Mouse (Mus musculus): Measurements from ENCODE around the gene Tmem184a. TPM values are rescaled to one million over a fixed set of nuclear protein-coding genes. Genes with fewer than 3 reads are reported as not detected.

Gene Tmem184a
- polyA plus RNA-seq, 1 experiment from 2014 or later, result 0.18 TPM

DNA sequence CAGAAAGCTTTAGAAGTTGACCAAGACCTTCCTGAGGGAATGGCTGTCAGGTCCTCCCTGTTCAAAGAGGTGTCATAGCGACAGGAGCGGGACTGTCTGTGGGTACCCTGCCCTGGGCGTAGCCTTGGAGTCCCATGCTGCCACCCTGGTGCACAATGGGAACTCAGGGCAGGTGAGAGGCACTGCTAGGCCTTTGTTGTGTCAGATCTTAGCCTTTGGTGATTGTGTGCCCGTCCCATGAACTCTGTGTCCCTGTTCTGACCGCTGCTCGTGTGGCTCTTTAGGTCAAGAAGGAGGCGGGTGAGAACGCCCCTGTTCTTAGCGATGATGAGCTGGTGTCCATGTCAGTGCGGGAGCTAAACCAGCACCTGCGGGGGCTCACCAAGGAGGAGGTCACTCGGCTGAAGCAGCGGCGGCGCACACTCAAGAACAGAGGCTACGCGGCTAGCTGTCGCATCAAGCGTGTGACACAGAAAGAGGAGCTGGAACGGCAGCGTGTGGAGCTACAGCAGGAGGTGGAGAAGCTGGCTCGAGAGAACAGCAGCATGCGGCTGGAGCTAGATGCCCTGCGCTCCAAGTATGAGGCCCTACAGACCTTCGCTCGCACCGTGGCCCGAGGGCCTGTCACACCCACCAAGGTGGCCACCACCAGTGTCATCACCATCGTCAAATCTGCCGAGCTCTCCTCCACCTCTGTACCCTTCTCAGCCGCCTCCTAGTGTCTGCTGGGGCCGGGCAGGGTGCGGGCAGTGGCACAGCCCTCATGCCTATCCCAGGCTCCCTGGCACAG, 19.7 kb downstream of the Tmem184a start:
- Histone ChIP-seq H3K27ac (0 out of 2 replicates have a peak overlapping the region, but pooled peaks have one; percentile 29), H3K27me3 (no peaks in the 10 kb centered on the region), H3K36me3 (peaks cover 33% of the 10 kb centered on the region), H3K4me3 (no peak overlapping the region), H3K4me2 (no peak overlapping the region), H3K9ac (no peak overlapping the region), H3K9me3 (replicated peaks) (no peaks in the 10 kb centered on the region), H3K4me1 (replicated peaks) (peaks cover 74% of the 10 kb centered on the region)
- 90% methylated on average over 33 of the region's 33 CpGs for WGBS
- no peak for ATAC-seq (replicated peaks; ENCODE audit: insufficient number of reproducible peaks, insufficient read depth, low FRiP score, low read depth)

GRCm38 (mm10) chr5:139799041-139799440, 20.7 kb downstream of the Tmem184a start:
- 87% methylated on average over 9 of the region's 9 CpGs for WGBS
- Histone ChIP-seq H3K36me3 (peaks cover 33% of the 10 kb centered on the region), H3K9me3 (replicated peaks) (no peaks in the 10 kb centered on the region), H3K4me3 (no peak overlapping the region), H3K4me1 (replicated peaks) (peaks cover 76% of the 10 kb centered on the region), H3K27me3 (no peaks in the 10 kb centered on the region), H3K4me2 (no peak overlapping the region), H3K27ac (peak overlapping the region; percentile 94; the same call in 1 of the 2 replicates), H3K9ac (no peak overlapping the region)
- no peak for ATAC-seq (replicated peaks; ENCODE audit: insufficient number of reproducible peaks, insufficient read depth, low FRiP score, low read depth)

DNA sequence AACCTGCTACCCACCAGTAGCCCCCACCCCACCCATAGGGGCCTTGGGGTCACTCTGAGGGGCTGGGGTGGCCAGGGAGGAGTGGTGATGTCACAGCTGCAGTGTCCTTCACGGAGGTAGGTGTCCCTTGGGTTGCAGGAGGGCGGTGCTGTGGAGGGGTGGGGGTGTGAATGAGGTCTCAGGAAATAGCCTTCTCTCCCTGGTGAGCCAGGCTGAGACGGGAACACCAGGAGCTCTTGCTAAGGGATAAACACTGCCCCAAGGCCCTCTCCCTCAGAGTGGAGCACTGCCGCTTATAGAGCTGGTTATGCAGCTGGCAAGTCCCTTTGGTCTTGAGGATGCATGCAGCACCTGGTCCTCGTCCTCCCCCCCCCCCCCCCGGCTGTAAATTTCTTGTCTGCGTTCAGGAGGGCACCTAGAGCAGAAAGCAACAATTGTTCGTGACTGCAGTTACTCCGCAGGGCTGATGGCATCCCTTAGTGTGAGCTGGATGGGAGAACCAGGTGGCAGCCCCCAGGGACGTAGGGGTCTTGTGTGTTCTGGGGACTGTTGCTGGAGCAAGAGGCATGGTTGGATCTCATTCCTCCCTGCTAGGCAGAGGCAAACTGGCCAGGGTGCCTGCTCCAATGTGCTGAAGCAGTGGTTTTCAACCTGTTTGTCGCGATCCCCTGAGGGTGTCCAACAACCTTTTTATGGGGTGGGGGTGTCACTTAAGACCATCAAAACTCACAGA, 21.4 kb downstream of the Tmem184a start:
- no peaks in the 10 kb centered on the region for H3K27me3 ChIP-seq
- H3K4me3 ChIP-seq, result peak overlapping the region; percentile 28
- peaks cover 75% of the 10 kb centered on the region for H3K4me1 ChIP-seq (replicated peaks)
- peak overlapping the region; percentile 94 for H3K27ac ChIP-seq
- H3K36me3 ChIP-seq, result peaks cover 33% of the 10 kb centered on the region
- no peaks in the 10 kb centered on the region for H3K9me3 ChIP-seq (replicated peaks)
- H3K4me2 ChIP-seq, result peak overlapping the region; percentile 67
- 42% methylated on average over 12 of the region's 12 CpGs for WGBS
- H3K9ac ChIP-seq, result peak overlapping the region; percentile 46
- ATAC-seq (replicated peaks; ENCODE audit: insufficient number of reproducible peaks, insufficient read depth, low FRiP score, low read depth), result peak; percentile 7

- H3K4me3 ChIP-seq, result peak overlapping the region; percentile 36
- 21% methylated on average over 11 of the region's 11 CpGs for WGBS
- peak overlapping the region; percentile 46 for H3K9ac ChIP-seq
- no peaks in the 10 kb centered on the region for H3K9me3 ChIP-seq (replicated peaks)
- H3K4me2 ChIP-seq, result peak overlapping the region; percentile 67
- peak; percentile 56 for ATAC-seq (replicated peaks; ENCODE audit: insufficient number of reproducible peaks, insufficient read depth, low FRiP score, low read depth)
- no peaks in the 10 kb centered on the region for H3K27me3 ChIP-seq
- H3K4me1 ChIP-seq (replicated peaks), result peaks cover 76% of the 10 kb centered on the region
- peaks cover 33% of the 10 kb centered on the region for H3K36me3 ChIP-seq
- H3K27ac ChIP-seq, result peak overlapping the region; percentile 94
Measured at GRCm38 (mm10) chr5:139797473-139798167, 22.1 kb downstream of the Tmem184a start.

GRCm38 (mm10) chr5:139796900-139797299, 22.8 kb downstream of the Tmem184a start:
- WGBS, result 9% methylated on average over 13 of the region's 13 CpGs
- Histone ChIP-seq H3K27ac (peak overlapping the region; percentile 94), H3K4me1 (replicated peaks) (peaks cover 83% of the 10 kb centered on the region), H3K9me3 (replicated peaks) (no peaks in the 10 kb centered on the region), H3K36me3 (peaks cover 29% of the 10 kb centered on the region), H3K4me3 (peak overlapping the region; percentile 36), H3K27me3 (no peaks in the 10 kb centered on the region), H3K4me2 (peak overlapping the region; percentile 67), H3K9ac (peak overlapping the region; percentile 55)
- ATAC-seq (replicated peaks; ENCODE audit: insufficient number of reproducible peaks, insufficient read depth, low FRiP score, low read depth), result peak; percentile 81

DNA sequence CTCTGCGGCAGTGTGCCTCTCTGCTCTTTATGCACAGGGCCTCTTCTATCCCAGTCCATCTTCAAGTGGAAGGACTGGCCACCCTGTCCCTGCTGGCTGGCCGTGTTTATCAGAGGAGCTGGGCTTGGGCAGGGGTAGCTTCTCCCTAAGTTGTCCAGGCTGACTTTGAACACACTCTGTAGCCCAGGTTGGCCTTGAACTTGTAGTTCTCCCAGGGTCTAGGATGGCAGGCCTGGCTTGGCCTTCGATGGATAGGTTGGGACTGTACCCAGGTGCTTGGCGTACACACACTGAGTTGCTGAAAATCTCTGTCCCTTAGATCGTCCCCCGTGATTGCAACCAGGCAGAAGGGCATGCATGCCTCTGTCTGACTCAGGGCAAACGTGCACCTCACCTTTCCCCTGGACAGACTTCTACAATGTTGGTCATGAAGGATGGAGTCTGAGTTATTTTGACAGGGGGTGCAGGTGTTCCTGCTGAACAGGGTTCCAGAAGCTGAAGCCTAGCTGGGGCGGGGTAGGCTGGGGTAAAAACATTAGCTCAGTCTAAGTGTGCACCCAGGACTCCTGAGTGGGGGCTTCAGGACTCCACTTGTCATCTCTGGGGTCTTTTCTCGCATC, 23.6 kb downstream of the Tmem184a start:
- H3K27ac ChIP-seq, result peak overlapping the region; percentile 94
- peak overlapping the region; percentile 55; the same call in 1 of the 2 replicates for H3K9ac ChIP-seq
- peaks cover 22% of the 10 kb centered on the region for H3K36me3 ChIP-seq
- H3K9me3 ChIP-seq (replicated peaks), result no peaks in the 10 kb centered on the region
- peak overlapping the region; percentile 67 for H3K4me2 ChIP-seq
- peaks cover 82% of the 10 kb centered on the region for H3K4me1 ChIP-seq (replicated peaks)
- 66% methylated on average over 9 of the region's 9 CpGs for WGBS
- peak overlapping the region; percentile 36; the same call in 1 of the 2 replicates for H3K4me3 ChIP-seq
- no peaks in the 10 kb centered on the region for H3K27me3 ChIP-seq
- ATAC-seq (replicated peaks; ENCODE audit: insufficient number of reproducible peaks, insufficient read depth, low FRiP score, low read depth), result no peak

DNA sequence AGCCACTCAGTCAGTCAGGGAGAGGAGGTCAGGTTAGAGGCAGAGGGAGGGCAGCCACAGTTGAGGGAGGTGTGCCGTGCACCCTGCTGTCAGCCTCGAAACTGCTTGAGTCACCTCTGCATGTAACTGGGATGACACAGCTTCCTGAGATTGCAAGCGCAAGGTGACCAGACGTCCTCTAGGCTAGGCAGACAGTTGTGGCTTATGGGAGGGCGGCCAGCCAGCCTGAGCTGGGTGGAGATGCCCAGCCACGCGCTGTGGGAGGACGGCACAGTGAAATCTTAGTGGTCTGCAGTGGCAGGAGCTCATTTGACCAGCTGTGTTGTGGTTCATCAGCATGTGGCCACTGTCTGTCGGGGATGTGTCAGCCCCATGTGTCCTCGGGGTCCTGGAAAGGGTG, 24.8 kb downstream of the Tmem184a start:
- WGBS, result 35% methylated on average over 10 of the region's 10 CpGs
- H3K9ac ChIP-seq, result 0 out of 2 replicates have a peak overlapping the region, but pooled peaks have one; percentile 16
- ATAC-seq (replicated peaks; ENCODE audit: insufficient number of reproducible peaks, insufficient read depth, low FRiP score, low read depth), result no peak

DNA sequence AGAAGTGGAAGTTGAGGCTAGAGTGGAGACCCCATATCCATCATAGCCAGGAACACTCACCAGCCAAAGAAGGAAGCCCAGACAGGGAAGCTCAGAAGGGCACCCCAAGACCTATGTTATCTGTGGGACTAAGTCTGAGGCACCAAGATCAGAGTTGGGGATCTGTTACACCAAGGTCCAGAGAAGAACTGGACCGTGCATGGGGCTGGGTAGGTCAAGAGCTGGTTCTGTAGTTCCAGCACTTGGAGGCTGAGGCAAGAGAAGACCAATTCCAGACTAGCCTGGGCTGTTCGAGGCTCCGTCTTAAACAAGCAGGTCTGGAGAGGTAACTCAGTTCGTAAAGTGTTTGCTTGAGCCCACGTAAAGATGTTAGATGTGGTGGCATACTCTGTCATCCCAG, 25.6 kb downstream of the Tmem184a start:
- H3K4me3 ChIP-seq, result no peak overlapping the region
- H3K36me3 ChIP-seq, result peaks cover 2% of the 10 kb centered on the region; the same call in 1 of the 2 replicates
- no peak for ATAC-seq (replicated peaks; ENCODE audit: insufficient number of reproducible peaks, insufficient read depth, low FRiP score, low read depth)
- 85% methylated on average over 5 of the region's 5 CpGs for WGBS
- H3K9me3 ChIP-seq (replicated peaks), result no peaks in the 10 kb centered on the region
- H3K9ac ChIP-seq, result 0 out of 2 replicates have a peak overlapping the region, but pooled peaks have one; percentile 79
- peak overlapping the region; percentile 97 for H3K4me2 ChIP-seq
- no peaks in the 10 kb centered on the region for H3K27me3 ChIP-seq
- peaks cover 73% of the 10 kb centered on the region for H3K4me1 ChIP-seq (replicated peaks)
- peak overlapping the region; percentile 85 for H3K27ac ChIP-seq

More for the DNA sequence above, 24.8 kb downstream of the Tmem184a start:
- peaks cover 10% of the 10 kb centered on the region for H3K36me3 ChIP-seq
- no peaks in the 10 kb centered on the region for H3K27me3 ChIP-seq
- H3K27ac ChIP-seq, result peak overlapping the region; percentile 94
- H3K9me3 ChIP-seq (replicated peaks), result no peaks in the 10 kb centered on the region
- peak overlapping the region; percentile 24 for H3K4me2 ChIP-seq
- peaks cover 76% of the 10 kb centered on the region for H3K4me1 ChIP-seq (replicated peaks)
- no peak overlapping the region for H3K4me3 ChIP-seq

DNA sequence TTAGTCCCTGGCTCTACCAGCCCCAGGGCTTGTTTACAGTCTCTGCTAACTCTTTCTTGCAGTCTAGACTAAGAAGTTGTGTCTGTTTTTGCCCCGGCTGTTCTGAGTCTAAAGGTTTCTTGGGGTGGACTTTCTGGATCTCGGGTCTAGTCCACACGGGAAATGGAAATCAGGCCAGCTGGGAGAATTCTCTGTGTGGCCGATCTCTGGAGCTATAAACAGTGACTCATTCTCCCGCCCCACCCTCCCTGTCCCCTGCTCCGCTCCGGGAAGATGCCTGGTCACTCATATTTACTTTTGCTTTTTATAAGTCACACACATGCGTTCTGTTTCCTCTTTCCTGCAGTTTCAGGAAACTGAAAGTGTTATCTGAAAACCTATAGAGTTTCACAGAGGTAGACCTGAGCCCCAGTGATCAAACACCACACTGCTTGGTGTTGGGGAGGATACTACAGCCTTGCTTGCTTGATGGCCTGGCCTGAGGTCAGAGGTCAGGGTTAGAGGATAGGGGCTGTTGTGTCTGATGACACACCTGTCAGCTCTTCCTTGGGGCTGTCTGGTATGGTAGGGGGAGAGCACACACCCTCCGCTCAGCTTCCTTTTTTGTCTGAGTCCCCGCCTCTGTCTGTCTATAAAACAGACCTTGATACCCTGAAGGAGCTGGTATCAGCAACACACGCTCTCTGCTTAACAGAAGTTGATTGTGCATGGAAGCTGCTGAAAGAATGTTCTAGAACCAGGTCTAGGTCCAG, 26.2 kb downstream of the Tmem184a start:
- Histone ChIP-seq H3K4me1 (replicated peaks) (peaks cover 67% of the 10 kb centered on the region), H3K9me3 (replicated peaks) (no peaks in the 10 kb centered on the region), H3K27me3 (no peaks in the 10 kb centered on the region), H3K9ac (peak overlapping the region; percentile 79), H3K36me3 (no peaks in the 10 kb centered on the region), H3K4me2 (peak overlapping the region; percentile 97), H3K4me3 (peak overlapping the region; percentile 75), H3K27ac (peak overlapping the region; percentile 85)
- 18% methylated on average over 11 of the region's 11 CpGs for WGBS
- no peak for ATAC-seq (replicated peaks; ENCODE audit: insufficient number of reproducible peaks, insufficient read depth, low FRiP score, low read depth)

DNA sequence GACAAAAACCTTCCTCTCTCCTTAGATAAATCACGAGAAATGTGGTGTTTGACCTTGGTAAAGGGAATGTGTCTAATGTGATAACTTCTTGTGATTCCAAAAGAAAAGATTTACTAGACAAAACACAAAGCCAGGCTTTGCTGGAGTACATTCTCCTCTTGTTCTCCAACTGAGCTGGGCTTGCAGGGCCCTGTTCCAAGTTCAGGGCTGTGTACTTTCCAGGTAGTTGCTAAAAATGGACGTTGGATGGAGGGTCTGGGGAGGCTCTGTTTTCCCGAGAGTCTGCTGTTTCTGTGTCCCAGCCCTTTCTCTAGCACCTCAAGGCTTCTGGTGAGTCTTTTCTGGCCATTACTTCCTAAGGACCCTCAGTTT, 26.8 kb downstream of the Tmem184a start:
- WGBS, result 5% methylated on average over 3 of the region's 3 CpGs
- ATAC-seq (replicated peaks; ENCODE audit: insufficient number of reproducible peaks, insufficient read depth, low FRiP score, low read depth), result no peak
- H3K9me3 ChIP-seq (replicated peaks), result no peaks in the 10 kb centered on the region
- peaks cover 61% of the 10 kb centered on the region for H3K4me1 ChIP-seq (replicated peaks)
- H3K9ac ChIP-seq, result peak overlapping the region; percentile 79
- no peaks in the 10 kb centered on the region for H3K27me3 ChIP-seq
- H3K4me3 ChIP-seq, result peak overlapping the region; percentile 75
- H3K27ac ChIP-seq, result peak overlapping the region; percentile 85
- no peaks in the 10 kb centered on the region for H3K36me3 ChIP-seq
- H3K4me2 ChIP-seq, result peak overlapping the region; percentile 97
